Mouse (Mus musculus) adrenal gland, postnatal 4 days (tissue): ENCODE results near the gene Rreb1. TPM values are rescaled to one million over a fixed set of nuclear protein-coding genes. Genes with fewer than 3 reads are reported as not detected.

ENCODE experiments used
- DNase-seq, 2 experiments: peaks; one replicate each; pipeline ENCODE4 v3.0.0; 2021 to 2022; ENCODE audit warnings: low spot score in 2 of 2, mixed read lengths in 2 of 2
- total RNA-seq, 2 experiments: library from RNA; stranded (reverse); gene quantifications; 2 replicates each; pipeline ENCODE4 v1.2.3; 2021

Rreb1 gene
- total RNA-seq, 2 experiments from 2014 or later: 83.9 to 84.6 TPM

- no peak for DNase-seq
Measured at GRCm38 (mm10) chr13:37967052-37967437, 188.8 kb downstream of the Rreb1 start.

GRCm38 (mm10) chr13:37967565-37967964, 189.4 kb downstream of the Rreb1 start:
- DNase-seq: no peak

- DNase-seq: peak; percentile 82 to 90
Measured at GRCm38 (mm10) chr13:37969337-37969736, 191.1 kb downstream of the Rreb1 start.

GRCm38 (mm10) chr13:37969988-37970387, 191.8 kb downstream of the Rreb1 start:
- DNase-seq: no peak

GRCm38 (mm10) chr13:37970887-37971530, 192.8 kb downstream of the Rreb1 start:
- no peak for DNase-seq

GRCm38 (mm10) chr13:37974036-37974435, 195.8 kb downstream of the Rreb1 start:
- DNase-seq: no peak

- DNase-seq: no peak
Measured at GRCm38 (mm10) chr13:37974731-37975130, 196.5 kb downstream of the Rreb1 start.

GRCm38 (mm10) chr13:37979506-37979905, 201.3 kb downstream of the Rreb1 start:
- DNase-seq: no peak

GRCm38 (mm10) chr13:37980346-37980745, 202.1 kb downstream of the Rreb1 start:
- no peak for DNase-seq

GRCm38 (mm10) chr13:37981063-37981462, 202.9 kb downstream of the Rreb1 start:
- no peak for DNase-seq

- DNase-seq: no peak
Measured at GRCm38 (mm10) chr13:37986166-37986565, 208.0 kb downstream of the Rreb1 start.

GRCm38 (mm10) chr13:37989701-37990100, 211.5 kb downstream of the Rreb1 start:
- no peak for DNase-seq

- no peak for DNase-seq
Measured at GRCm38 (mm10) chr13:37992638-37993371, 214.6 kb downstream of the Rreb1 start.

GRCm38 (mm10) chr13:37993376-37993703, 215.1 kb downstream of the Rreb1 start:
- no peak for DNase-seq

- peak; percentile 93 for DNase-seq
Measured at GRCm38 (mm10) chr13:37993704-37994404, 215.7 kb downstream of the Rreb1 start, which contains the start of gene Ssr1. Ssr1 (minus strand) TSS chr13:37994217.

- DNase-seq: no peak
Measured at GRCm38 (mm10) chr13:37994405-37994749, 216.2 kb downstream of the Rreb1 start.

GRCm38 (mm10) chr13:37999713-38000112, 221.5 kb downstream of the Rreb1 start:
- no peak for DNase-seq

Other genes with a start within 250 kb of the Rreb1 start
- 100 to 1,000 TPM; 160 to 167 TPM for gene Ssr1, start 215.8 kb downstream of the Rreb1 start, total RNA-seq